Mouse (Mus musculus) CH12.LX (cell line): ENCODE results near the gene Ncln. TPM values are rescaled to one million over a fixed set of nuclear protein-coding genes. Genes with fewer than 3 reads are reported as not detected.

Source experiments
- DNase-seq: peaks from one replicate; pipeline ENCODE4 v3.0.0-alpha.2; 2013; ENCODE audit errors: extremely low read depth
- H3K27ac ChIP-seq: 2 replicates; pipeline ENCODE4 v1.5.1; 2012; ENCODE audit warnings: low read depth, mild to moderate bottlenecking, control low read depth, moderate library complexity; ENCODE audit not compliant: insufficient read depth
- H3K27me3 ChIP-seq: replicated peaks from 2 replicates; pipeline ENCODE3; 2012; ENCODE audit warnings: inconsistent platforms
- H3K36me3 ChIP-seq, 2 experiments: replicated peaks in 1 of 2; 2 replicates each; pipeline versions ENCODE3 to v1.6.1; 2012; ENCODE audit warnings: inconsistent platforms in 1 of 2, low read length in 1 of 2, mild to moderate bottlenecking in 1 of 2, mixed read lengths in 1 of 2, moderate library complexity in 1 of 2; ENCODE audit not compliant: control insufficient read depth in 1 of 2, insufficient read depth in 1 of 2
- H3K4me1 ChIP-seq, 2 experiments: 2 replicates each; pipeline ENCODE4 v1.6.1; 2012; ENCODE audit warnings: inconsistent platforms in 1 of 2, moderate library complexity in 1 of 2; ENCODE audit not compliant: insufficient read depth in 2 of 2, control insufficient read depth in 1 of 2
- H3K4me2 ChIP-seq: 2 replicates; pipeline ENCODE4 v1.6.1; 2012; ENCODE audit warnings: low read depth, mild to moderate bottlenecking, control low read depth; ENCODE audit not compliant: poor library complexity, insufficient read depth, severe bottlenecking
- H3K4me3 ChIP-seq, 3 experiments: fragments of 150-350 bp in 1 of 3; sonication (generic) in 1 of 3; replicated peaks in 1 of 3; 2 replicates each; pipeline versions ENCODE3 to v1.5.1; 2011 to 2012; ENCODE audit warnings: low read depth in 2 of 3, low read length in 2 of 3, mild to moderate bottlenecking in 2 of 3, moderate library complexity in 2 of 3, control low read depth in 1 of 3, improper control_type of control experiment in 1 of 3, inconsistent platforms in 1 of 3, mixed read lengths in 1 of 3; ENCODE audit not compliant: poor library complexity in 1 of 3
- H3K79me2 ChIP-seq: replicated peaks from 2 replicates; pipeline ENCODE4 v1.6.1; 2012; ENCODE audit warnings: mild to moderate bottlenecking, moderate library complexity; ENCODE audit not compliant: control insufficient read depth, poor library complexity, insufficient read depth, severe bottlenecking; ENCODE audit errors: extremely low read depth
- H3K9ac ChIP-seq: 2 replicates; pipeline ENCODE4 v1.6.1; 2012; ENCODE audit warnings: low read depth, mild to moderate bottlenecking, control low read depth, moderate library complexity; ENCODE audit not compliant: insufficient read depth
- H3K9me3 ChIP-seq: replicated peaks from 2 replicates; pipeline ENCODE3; 2012; ENCODE audit warnings: low read length, inconsistent platforms, mixed read lengths
- BHLHE40 ChIP-seq: IDR thresholded peaks from 2 replicates; pipeline ENCODE4 v1.6.1; 2011; ENCODE audit warnings: mild to moderate bottlenecking, low read depth, low read length, improper control_type of control experiment
- CTCF ChIP-seq, 2 experiments: IDR thresholded peaks in 1 of 2; conservative IDR thresholded peaks in 1 of 2; 2 replicates each; pipeline ENCODE4 v1.5.1; 2011 to 2012; ENCODE audit warnings: low read depth in 2 of 2, low read length in 2 of 2, improper control_type of control experiment in 1 of 2, inconsistent platforms in 1 of 2, mild to moderate bottlenecking in 1 of 2, moderate library complexity in 1 of 2
- E2F4 ChIP-seq: IDR thresholded peaks from 2 replicates; pipeline ENCODE4 v1.6.1; 2011; ENCODE audit warnings: low read depth, low read length, improper control_type of control experiment; ENCODE audit not compliant: insufficient replicate concordance
- GABPA ChIP-seq: IDR thresholded peaks from 2 replicates; pipeline ENCODE4 v1.6.1; 2012; ENCODE audit warnings: low read depth, low read length, improper control_type of control experiment, inconsistent platforms; ENCODE audit not compliant: insufficient replicate concordance
- HCFC1 ChIP-seq: IDR thresholded peaks from 2 replicates; pipeline ENCODE4 v1.6.1; 2012; ENCODE audit warnings: low read depth, mild to moderate bottlenecking, inconsistent platforms, low read length, improper control_type of control experiment
- KAT2A ChIP-seq: IDR thresholded peaks from 2 replicates; pipeline ENCODE4 v1.6.1; 2012; ENCODE audit warnings: low read length, improper control_type of control experiment, inconsistent platforms; ENCODE audit not compliant: insufficient replicate concordance
- MAX ChIP-seq: IDR thresholded peaks from 2 replicates; pipeline ENCODE4 v1.6.1; 2011; ENCODE audit warnings: low read length, improper control_type of control experiment
- MXI1 ChIP-seq: IDR thresholded peaks from 2 replicates; pipeline ENCODE4 v1.6.1; 2011; ENCODE audit warnings: mild to moderate bottlenecking, low read depth, low read length, improper control_type of control experiment
- RCOR1 ChIP-seq: conservative IDR thresholded peaks from 2 replicates; pipeline ENCODE4 v1.6.1; 2012; ENCODE audit warnings: low read depth, mild to moderate bottlenecking, inconsistent platforms, low read length, improper control_type of control experiment
- SIN3A ChIP-seq: IDR thresholded peaks from 2 replicates; pipeline ENCODE4 v1.6.1; 2012; ENCODE audit warnings: low read length, improper control_type of control experiment, inconsistent platforms
- UBTF ChIP-seq: IDR thresholded peaks from 2 replicates; pipeline ENCODE4 v1.6.1; 2012; ENCODE audit warnings: low read depth, mild to moderate bottlenecking, inconsistent platforms, low read length, improper control_type of control experiment, moderate library complexity
- USF1 ChIP-seq: IDR thresholded peaks from 2 replicates; pipeline ENCODE4 v1.6.1; 2014; ENCODE audit warnings: low read depth, mild to moderate bottlenecking, inconsistent platforms, low read length, improper control_type of control experiment
- USF2 ChIP-seq: conservative IDR thresholded peaks from 2 replicates; pipeline ENCODE4 v1.6.1; 2011; ENCODE audit warnings: low read depth, low read length, improper control_type of control experiment
- ZC3H11A ChIP-seq: IDR thresholded peaks from 2 replicates; pipeline ENCODE4 v1.6.1; 2012; ENCODE audit warnings: low read depth, mild to moderate bottlenecking, inconsistent platforms, low read length, improper control_type of control experiment
- ZMIZ1 ChIP-seq: IDR thresholded peaks from 2 replicates; pipeline ENCODE4 v1.6.1; 2012; ENCODE audit warnings: low read depth, mild to moderate bottlenecking, inconsistent platforms, low read length, improper control_type of control experiment
- dilution Hi-C: fragments of 300-500 bp; cut with MboI; formaldehyde crosslinking; loops from 2 replicates; pipeline ENCODE4 v1.14.3; 2020; ENCODE audit warnings: low sequenced_read_pairs; ENCODE audit not compliant: extremely low pct_unique_long_range_greater_than_20kb, extremely low pct_ligation_motif_present
- in situ Hi-C: fragments of 300-500 bp; cut with MboI; formaldehyde crosslinking; loops from 3 replicates; pipeline ENCODE4 v1.14.3; 2019; ENCODE audit warnings: low sequenced_read_pairs, low pct_ligation_motif_present, low pct_unique_long_range_greater_than_20kb, mixed read lengths
- polyA plus RNA-seq: library from polyadenylated mRNA; unstranded; fragments of >175 nt; gene quantifications from 2 replicates; pipeline ENCODE4 v1.2.1, GENCODE M21; 2012; ENCODE audit warnings: low read depth; ENCODE audit not compliant: insufficient read length
- total RNA-seq, 2 experiments: library from RNA; depleted of rRNA; stranded (reverse); fragments of 300-350 nt in 1 of 2; fragments of >200 nt in 1 of 2; gene quantifications; 2 replicates each; pipeline ENCODE4 v1.2.3; 2012 to 2014

Ncln gene
- total and polyA plus RNA-seq, 3 experiments: 41.5 to 99.5 (median 89.5) TPM

DNA sequence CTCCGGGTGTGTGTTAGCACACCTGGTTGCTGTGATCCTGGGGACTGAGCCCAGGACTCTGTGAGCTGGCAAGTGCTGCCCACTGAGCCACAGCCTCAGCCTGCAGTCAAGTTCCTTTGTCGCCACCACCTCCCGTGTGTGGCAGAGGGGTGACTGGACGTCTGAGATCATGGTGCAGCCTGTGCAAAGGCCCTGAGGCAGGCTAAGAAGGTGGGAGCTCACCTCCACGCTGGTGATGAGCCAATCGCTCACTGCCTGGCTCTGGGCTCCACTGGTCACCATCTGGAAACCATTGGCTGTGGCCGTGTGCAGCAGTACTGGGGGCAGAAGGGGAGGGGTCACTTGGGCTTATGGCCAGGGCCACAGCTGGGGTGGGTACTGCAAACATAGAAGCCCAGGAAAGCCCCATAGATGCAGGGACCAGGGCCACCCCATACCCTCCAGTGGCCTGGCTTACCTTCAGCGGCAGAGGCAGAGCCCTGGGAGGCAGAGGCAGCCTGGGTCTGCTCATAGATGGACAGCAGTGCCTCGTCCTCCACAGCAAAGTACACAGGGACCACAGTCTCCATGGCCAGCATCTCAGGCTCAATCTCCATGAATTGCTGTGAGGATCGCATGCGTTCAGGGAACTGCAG lies 3.5 kb downstream of the Ncln start:
- H3K27ac ChIP-seq: no peak overlapping the region
- dilution Hi-C loops (no loop called here), in situ Hi-C loops (loop anchor here (10.0 kb wide), 1 partner anchor 112 kb away; the partner anchor contains the start of genes BC025920 and Tle6)
- H3K4me2 ChIP-seq: no peak overlapping the region
- peaks cover 25% of the 10 kb centered on the region for H3K79me2 ChIP-seq
- H3K4me3 ChIP-seq: no peak overlapping the region
- H3K36me3 ChIP-seq: peaks cover 51 to 70% of the 10 kb centered on the region in 2 experiments
- peaks cover 14 to 27% of the 10 kb centered on the region in 2 experiments for H3K4me1 ChIP-seq
- H3K9me3 ChIP-seq: no peaks in the 10 kb centered on the region
- H3K27me3 ChIP-seq: no peaks in the 10 kb centered on the region
- no peak overlapping the region for H3K9ac ChIP-seq
- no peak for DNase-seq
- no peak for TF ChIP-seq KAT2A

GRCm38 (mm10) chr10:81491018-81491417 lies 5.2 kb downstream of the Ncln start:
- H3K36me3 ChIP-seq: peaks cover 68 to 87% of the 10 kb centered on the region in 2 experiments
- in situ Hi-C loops: loop anchor here (10.0 kb wide), 1 partner anchor 114 kb away; the partner anchor contains the start of genes BC025920 and Tle6
- H3K4me2 ChIP-seq: no peak overlapping the region
- peaks cover 25% of the 10 kb centered on the region for H3K79me2 ChIP-seq
- TF ChIP-seq KAT2A (no peak), RCOR1 (no peak), MAX (no peak), UBTF (no peak), CTCF (conservative IDR thresholded peaks at IDR 0.05 in 1 of 2, IDR thresholded peaks at IDR 0.05 in 1 of 2; ENCODE audit: low read depth in 2 of 2, low read length in 2 of 2) (no peak), ZMIZ1 (no peak), USF2 (no peak), GABPA (no peak), USF1 (no peak), ZC3H11A (no peak), E2F4 (no peak), SIN3A (no peak), MXI1 (no peak), HCFC1 (no peak), BHLHE40 (no peak)
- dilution Hi-C loops: no loop called here
- no peaks in the 10 kb centered on the region for H3K9me3 ChIP-seq
- no peak overlapping the region for H3K9ac ChIP-seq
- no peak for DNase-seq
- H3K4me3 ChIP-seq: no peak overlapping the region
- peaks cover 11 to 19% of the 10 kb centered on the region in 2 experiments for H3K4me1 ChIP-seq
- H3K27ac ChIP-seq: no peak overlapping the region
- H3K27me3 ChIP-seq: no peaks in the 10 kb centered on the region
